Mouse (Mus musculus): ENCODE results near the gene Zbtb38. TPM values are rescaled to one million over a fixed set of nuclear protein-coding genes. Genes with fewer than 3 reads are reported as not detected.

Gene Zbtb38
- polyA plus RNA-seq, 1 experiment from 2014 or later = 8.8 TPM

- Histone ChIP-seq H3K4me3 (ENCODE audit: low read depth, low read length) (no peak overlapping the region), H3K9me3 (replicated peaks; ENCODE audit: control insufficient read depth, low read length) (no peaks in the 10 kb centered on the region), H3K27me3 (ENCODE audit: control insufficient read depth, insufficient read depth, low read length) (no peaks in the 10 kb centered on the region), H3K4me1 (ENCODE audit: control insufficient read depth, insufficient read depth, low read length) (no peaks in the 10 kb centered on the region), H3K4me2 (ENCODE audit: low read depth, low read length) (no peak overlapping the region), H3K36me3 (replicated peaks; ENCODE audit: control insufficient read depth, insufficient read depth, low read depth, low read length) (no peaks in the 10 kb centered on the region), H3K27ac (replicated peaks; ENCODE audit: low read depth, low read length) (no peak overlapping the region), H3K9ac (replicated peaks; ENCODE audit: low read length) (no peak overlapping the region)
- no peak for DNase-seq (ENCODE audit: low spot score)
- WGBS = 85% methylated on average over 17 of the region's 17 CpGs
- ATAC-seq (replicated peaks; ENCODE audit: insufficient number of reproducible peaks, low FRiP score, low TSS enrichment, low read depth) = no peak
Observed at GRCm38 (mm10) chr9:96732644-96733424, 19.8 kb downstream of the Zbtb38 start.

- no peaks in the 10 kb centered on the region for H3K4me1 ChIP-seq (ENCODE audit: control insufficient read depth, insufficient read depth, low read length)
- no peak overlapping the region for H3K27ac ChIP-seq (replicated peaks; ENCODE audit: low read depth, low read length)
- H3K9ac ChIP-seq (replicated peaks; ENCODE audit: low read length) = no peak overlapping the region
- H3K9me3 ChIP-seq (replicated peaks; ENCODE audit: control insufficient read depth, low read length) = no peaks in the 10 kb centered on the region
- H3K4me2 ChIP-seq (ENCODE audit: low read depth, low read length) = no peak overlapping the region
- ATAC-seq (replicated peaks; ENCODE audit: insufficient number of reproducible peaks, low FRiP score, low TSS enrichment, low read depth) (no peak), DNase-seq (ENCODE audit: low spot score) (peak; percentile 37)
- no peaks in the 10 kb centered on the region for H3K36me3 ChIP-seq (replicated peaks; ENCODE audit: control insufficient read depth, insufficient read depth, low read depth, low read length)
- WGBS = 40% methylated on average over 14 of the region's 14 CpGs
- H3K4me3 ChIP-seq (ENCODE audit: low read depth, low read length) = no peak overlapping the region
- H3K27me3 ChIP-seq (ENCODE audit: control insufficient read depth, insufficient read depth, low read length) = no peaks in the 10 kb centered on the region
Observed at GRCm38 (mm10) chr9:96731961-96732511, 20.6 kb downstream of the Zbtb38 start.

- no peaks in the 10 kb centered on the region for H3K27me3 ChIP-seq (ENCODE audit: control insufficient read depth, insufficient read depth, low read length)
- DNase-seq (ENCODE audit: low spot score) = no peak
- no peak overlapping the region for H3K4me2 ChIP-seq (ENCODE audit: low read depth, low read length)
- H3K4me3 ChIP-seq (ENCODE audit: low read depth, low read length) = no peak overlapping the region
- WGBS = 70% methylated on average over 19 of the region's 19 CpGs
- no peak overlapping the region for H3K27ac ChIP-seq (replicated peaks; ENCODE audit: low read depth, low read length)
- H3K9ac ChIP-seq (replicated peaks; ENCODE audit: low read length) = no peak overlapping the region
- ATAC-seq (replicated peaks; ENCODE audit: insufficient number of reproducible peaks, low FRiP score, low TSS enrichment, low read depth) = no peak
- H3K9me3 ChIP-seq (replicated peaks; ENCODE audit: control insufficient read depth, low read length) = no peaks in the 10 kb centered on the region
- no peaks in the 10 kb centered on the region for H3K36me3 ChIP-seq (replicated peaks; ENCODE audit: control insufficient read depth, insufficient read depth, low read depth, low read length)
- H3K4me1 ChIP-seq (ENCODE audit: control insufficient read depth, insufficient read depth, low read length) = no peaks in the 10 kb centered on the region
Observed at GRCm38 (mm10) chr9:96731039-96731895, 21.4 kb downstream of the Zbtb38 start.

- Histone ChIP-seq H3K27ac (replicated peaks; ENCODE audit: low read depth, low read length) (no peak overlapping the region), H3K9me3 (replicated peaks; ENCODE audit: control insufficient read depth, low read length) (no peaks in the 10 kb centered on the region), H3K9ac (replicated peaks; ENCODE audit: low read length) (no peak overlapping the region), H3K4me2 (ENCODE audit: low read depth, low read length) (no peak overlapping the region), H3K4me1 (ENCODE audit: control insufficient read depth, insufficient read depth, low read length) (no peaks in the 10 kb centered on the region), H3K36me3 (replicated peaks; ENCODE audit: control insufficient read depth, insufficient read depth, low read depth, low read length) (no peaks in the 10 kb centered on the region), H3K4me3 (ENCODE audit: low read depth, low read length) (no peak overlapping the region), H3K27me3 (ENCODE audit: control insufficient read depth, insufficient read depth, low read length) (no peaks in the 10 kb centered on the region)
- whole genome bisulfite sequencing = 89% methylated on average over 2 of the region's 2 CpGs
- ATAC-seq (replicated peaks; ENCODE audit: insufficient number of reproducible peaks, low FRiP score, low TSS enrichment, low read depth) = no peak
- no peak for DNase-seq (ENCODE audit: low spot score)
Observed at GRCm38 (mm10) chr9:96730311-96730625, 22.4 kb downstream of the Zbtb38 start.

GRCm38 (mm10) chr9:96729537-96730310 lies 22.9 kb downstream of the Zbtb38 start:
- ATAC-seq (replicated peaks; ENCODE audit: insufficient number of reproducible peaks, low FRiP score, low TSS enrichment, low read depth) = no peak

GRCm38 (mm10) chr9:96728338-96729162 lies 24.1 kb downstream of the Zbtb38 start:
- Histone ChIP-seq H3K9ac (replicated peaks; ENCODE audit: low read length) (no peak overlapping the region), H3K36me3 (replicated peaks; ENCODE audit: control insufficient read depth, insufficient read depth, low read depth, low read length) (no peaks in the 10 kb centered on the region), H3K4me1 (ENCODE audit: control insufficient read depth, insufficient read depth, low read length) (no peaks in the 10 kb centered on the region; the same call in 1 of the 2 replicates), H3K4me3 (ENCODE audit: low read depth, low read length) (no peak overlapping the region), H3K27ac (replicated peaks; ENCODE audit: low read depth, low read length) (no peak overlapping the region), H3K4me2 (ENCODE audit: low read depth, low read length) (no peak overlapping the region), H3K27me3 (ENCODE audit: control insufficient read depth, insufficient read depth, low read length) (no peaks in the 10 kb centered on the region), H3K9me3 (replicated peaks; ENCODE audit: control insufficient read depth, low read length) (no peaks in the 10 kb centered on the region)
- no peak for ATAC-seq (replicated peaks; ENCODE audit: insufficient number of reproducible peaks, low FRiP score, low TSS enrichment, low read depth)
- 71% methylated on average over 16 of the region's 16 CpGs for WGBS
- DNase-seq (ENCODE audit: low spot score) = no peak

More at GRCm38 (mm10) chr9:96729537-96730310, 22.9 kb downstream of the Zbtb38 start:
- no peaks in the 10 kb centered on the region for H3K36me3 ChIP-seq (replicated peaks; ENCODE audit: control insufficient read depth, insufficient read depth, low read depth, low read length)
- H3K27me3 ChIP-seq (ENCODE audit: control insufficient read depth, insufficient read depth, low read length) = no peaks in the 10 kb centered on the region
- H3K27ac ChIP-seq (replicated peaks; ENCODE audit: low read depth, low read length) = no peak overlapping the region
- DNase-seq (ENCODE audit: low spot score) = no peak
- H3K9ac ChIP-seq (replicated peaks; ENCODE audit: low read length) = no peak overlapping the region
- H3K4me2 ChIP-seq (ENCODE audit: low read depth, low read length) = no peak overlapping the region
- no peak overlapping the region for H3K4me3 ChIP-seq (ENCODE audit: low read depth, low read length)
- H3K4me1 ChIP-seq (ENCODE audit: control insufficient read depth, insufficient read depth, low read length) = no peaks in the 10 kb centered on the region
- 71% methylated on average over 10 of the region's 10 CpGs for WGBS
- no peaks in the 10 kb centered on the region for H3K9me3 ChIP-seq (replicated peaks; ENCODE audit: control insufficient read depth, low read length)

GRCm38 (mm10) chr9:96727688-96728087 lies 24.9 kb downstream of the Zbtb38 start:
- H3K9ac ChIP-seq (replicated peaks; ENCODE audit: low read length) = no peak overlapping the region
- ATAC-seq (replicated peaks; ENCODE audit: insufficient number of reproducible peaks, low FRiP score, low TSS enrichment, low read depth) = no peak
- H3K27me3 ChIP-seq (ENCODE audit: control insufficient read depth, insufficient read depth, low read length) = no peaks in the 10 kb centered on the region
- H3K36me3 ChIP-seq (replicated peaks; ENCODE audit: control insufficient read depth, insufficient read depth, low read depth, low read length) = no peaks in the 10 kb centered on the region
- 90% methylated on average over 6 of the region's 6 CpGs for WGBS
- no peaks in the 10 kb centered on the region; the same call in 1 of the 2 replicates for H3K4me1 ChIP-seq (ENCODE audit: control insufficient read depth, insufficient read depth, low read length)
- no peak overlapping the region for H3K27ac ChIP-seq (replicated peaks; ENCODE audit: low read depth, low read length)
- no peak overlapping the region for H3K4me3 ChIP-seq (ENCODE audit: low read depth, low read length)
- H3K9me3 ChIP-seq (replicated peaks; ENCODE audit: control insufficient read depth, low read length) = no peaks in the 10 kb centered on the region
- no peak overlapping the region for H3K4me2 ChIP-seq (ENCODE audit: low read depth, low read length)
- DNase-seq (ENCODE audit: low spot score) = no peak
